8 mouse cellular contexts compared by ENCODE assay signal in genomic region chr15:103503660-103504059, GRCm38 (mm10). TPM values are rescaled to one million over a fixed set of nuclear protein-coding genes. Genes with fewer than 3 reads are reported as not detected.
DNase-seq lines count a peak whose midpoint lies in the region; ATAC-seq and TF ChIP-seq lines count a peak whose summit lies in the region.

No protein-coding gene starts in this region.

- peaks cover 56% of the 10 kb centered on the region for H3K27me3 ChIP-seq in lung, embryonic 15.5 days
- no peaks in the 10 kb centered on the region for H3K27me3 ChIP-seq in hindbrain, postnatal 0 days (ENCODE audit: insufficient read depth, low read length)
- H3K27me3 ChIP-seq in kidney, adult 2 months (replicated peaks; ENCODE audit: control insufficient read depth, insufficient read depth, low read length), result no peaks in the 10 kb centered on the region; the same call in 1 of the 2 replicates

- ATAC-seq in CD4-positive, CD25-positive, alpha-beta regulatory T cell, adult 4 months, result no peak
- ATAC-seq in lung, embryonic 15.5 days (ENCODE audit: borderline replicate concordance, extremely low read depth, low FRiP score, low TSS enrichment), result 0 out of 2 replicates have a peak, but pooled peaks have one; percentile 24
- ATAC-seq in hindbrain, postnatal 0 days, result peak; percentile 65

- no peak for TF ChIP-seq POLR2A in kidney, adult 2 months (IDR thresholded peaks at IDR 0.05; ENCODE audit: low read depth, low read length)

- no peak for TF ChIP-seq CTCF in hindbrain, postnatal 0 days (IDR thresholded peaks at IDR 0.05; ENCODE audit: low read depth)
- TF ChIP-seq CTCF in kidney, adult 2 months (conservative IDR thresholded peaks at IDR 0.05; ENCODE audit: insufficient read depth, insufficient read length, low read depth, low read length), result no peak

- WGBS in lung, embryonic 15.5 days, result 49% methylated on average over 12 of the region's 12 CpGs
- 29% methylated on average over 12 of the region's 12 CpGs for WGBS in hindbrain, postnatal 0 days
- 54% methylated on average over 12 of the region's 12 CpGs for WGBS in kidney, adult 2 months

- H3K4me1 ChIP-seq in lung, embryonic 15.5 days, result peaks cover 3% of the 10 kb centered on the region; the same call in 1 of the 2 replicates
- peaks cover 31% of the 10 kb centered on the region for H3K4me1 ChIP-seq in hindbrain, postnatal 0 days (ENCODE audit: insufficient read depth, low read length)
- H3K4me1 ChIP-seq in kidney, adult 2 months (ENCODE audit: control insufficient read depth, insufficient read depth, low read length), result no peaks in the 10 kb centered on the region

- H3K9ac ChIP-seq in lung, embryonic 15.5 days, result no peak overlapping the region
- H3K9ac ChIP-seq in hindbrain, postnatal 0 days (replicated peaks; ENCODE audit: low read length), result peak overlapping the region; percentile 83

- no peaks in the 10 kb centered on the region for H3K9me3 ChIP-seq in lung, embryonic 15.5 days
- H3K9me3 ChIP-seq in hindbrain, postnatal 0 days (ENCODE audit: low read length), result no peaks in the 10 kb centered on the region

- DNase-seq in CD4-positive, CD25-positive, alpha-beta regulatory T cell, adult 2 months (ENCODE audit: low read depth, low spot score), result peak; percentile 9
- DNase-seq in lung, postnatal 36 days, result no peak
- peak; percentile 56 for DNase-seq in hindbrain, postnatal 0 days (ENCODE audit: low spot score)
- DNase-seq in neural tube, embryonic 10.5 days (ENCODE audit: extremely low spot score, low spot score), result peak; percentile 36
- DNase-seq in kidney, adult 2 months, result no peak
- no peak for DNase-seq in urinary bladder, postnatal 4 days (ENCODE audit: low spot score in 2 of 2)

- no peak overlapping the region for H3K27ac ChIP-seq in lung, embryonic 15.5 days
- peak overlapping the region; percentile 62; the same call in 1 of the 2 replicates for H3K27ac ChIP-seq in hindbrain, postnatal 0 days
- H3K27ac ChIP-seq in kidney, adult 2 months (ENCODE audit: insufficient read depth, low read depth, low read length), result no peak overlapping the region

- H3K36me3 ChIP-seq in lung, embryonic 15.5 days, result no peaks in the 10 kb centered on the region
- H3K36me3 ChIP-seq in hindbrain, postnatal 0 days (ENCODE audit: insufficient read depth, low read length), result no peaks in the 10 kb centered on the region
- no peaks in the 10 kb centered on the region for H3K36me3 ChIP-seq in kidney, adult 2 months (ENCODE audit: control insufficient read depth, insufficient read depth, low read length)

- H3K4me3 ChIP-seq in lung, embryonic 15.5 days, result peak overlapping the region; percentile 51
- H3K4me3 ChIP-seq in hindbrain, postnatal 0 days (ENCODE audit: low read length), result peak overlapping the region; percentile 67
- no peak overlapping the region for H3K4me3 ChIP-seq in kidney, adult 2 months (ENCODE audit: insufficient read depth, low read depth, low read length)

- H3K4me2 ChIP-seq in lung, embryonic 15.5 days, result peak overlapping the region; percentile 98
- H3K4me2 ChIP-seq in hindbrain, postnatal 0 days (ENCODE audit: low read depth, low read length), result peak overlapping the region; percentile 92

RNA-seq across cellular contexts. Expression of gene Pde1b, which starts 0.8 kb away (rescaled TPM):
- polyA plus RNA-seq in CD4-positive, CD25-positive, alpha-beta regulatory T cell, adult 4 months (2017; shearing (Covaris generic)), result 1 to 10 TPM; 2.6 to 3.8 TPM
- polyA plus RNA-seq in lung, embryonic 15.5 days (2015; fragmentation: Nextera tagmentation; extraction: Ambion mirVana), result 2.2 and 2.3 TPM in 2 replicates
- 116 and 127 TPM in 2 replicates for total RNA-seq in hindbrain, postnatal 0 days (2014; rRNA removed)
- 67.2 and 67.6 TPM in 2 replicates for polyA plus RNA-seq in hindbrain, postnatal 0 days (2015; fragmentation: Nextera tagmentation; extraction: Ambion mirVana)
- polyA plus RNA-seq in kidney, adult 2 months (2012; rRNA removed), result 2.0 and 2.8 TPM in 2 replicates

RNA-seq across cellular contexts. Expression of gene Ppp1r1a, which starts 34.1 kb away (rescaled TPM):
- polyA plus RNA-seq in CD4-positive, CD25-positive, alpha-beta regulatory T cell, adult 4 months (2017; shearing (Covaris generic)), result not detected
- 8.0 and 8.9 TPM in 2 replicates for polyA plus RNA-seq in lung, embryonic 15.5 days (2015; fragmentation: Nextera tagmentation; extraction: Ambion mirVana)
- 111 and 122 TPM in 2 replicates for total RNA-seq in hindbrain, postnatal 0 days (2014; rRNA removed)
- 196 and 197 TPM in 2 replicates for polyA plus RNA-seq in hindbrain, postnatal 0 days (2015; fragmentation: Nextera tagmentation; extraction: Ambion mirVana)
- polyA plus RNA-seq in kidney, adult 2 months (2012; rRNA removed), result 253 and 258 TPM in 2 replicates

RNA-seq across cellular contexts. Expression of gene Nckap1l, which starts 50.1 kb away (rescaled TPM):
- polyA plus RNA-seq in CD4-positive, CD25-positive, alpha-beta regulatory T cell, adult 4 months (2017; shearing (Covaris generic)), result 100 to 1,000 TPM in 1 of 2 experiments, 10 to 100 TPM in 1; 95.5 to 155 TPM
- polyA plus RNA-seq in lung, embryonic 15.5 days (2015; fragmentation: Nextera tagmentation; extraction: Ambion mirVana), result 2.7 and 3.6 TPM in 2 replicates
- 4.7 and 5.5 TPM in 2 replicates for total RNA-seq in hindbrain, postnatal 0 days (2014; rRNA removed)
- polyA plus RNA-seq in hindbrain, postnatal 0 days (2015; fragmentation: Nextera tagmentation; extraction: Ambion mirVana), result 2.5 TPM in 2 replicates
- polyA plus RNA-seq in kidney, adult 2 months (2012; rRNA removed), result 3.0 and 5.9 TPM in 2 replicates

RNA-seq across cellular contexts. Expression of gene Gtsf2, which starts 55.4 kb away (rescaled TPM):
- polyA plus RNA-seq in CD4-positive, CD25-positive, alpha-beta regulatory T cell, adult 4 months (2017; shearing (Covaris generic)), result not detected
- not detected in 2 replicates for polyA plus RNA-seq in lung, embryonic 15.5 days (2015; fragmentation: Nextera tagmentation; extraction: Ambion mirVana)
- not detected in 2 replicates for total RNA-seq in hindbrain, postnatal 0 days (2014; rRNA removed)
- polyA plus RNA-seq in hindbrain, postnatal 0 days (2015; fragmentation: Nextera tagmentation; extraction: Ambion mirVana), result 2.1 and 2.3 TPM in 2 replicates
- not detected in 2 replicates for polyA plus RNA-seq in kidney, adult 2 months (2012; rRNA removed)

Comparison
In these comparisons a context has a peak if more than half of its experiments do, and no peak if none do; other contexts are left out.
1. DNase-seq: peak in CD4-positive, CD25-positive, alpha-beta regulatory T cell, adult 2 months (single experiment), hindbrain, postnatal 0 days (single experiment) and neural tube, embryonic 10.5 days (single experiment); none in lung, postnatal 36 days (single experiment), kidney, adult 2 months (single experiment) and urinary bladder, postnatal 4 days (0 of 2).
2. RNA of gene Pde1b, which starts 0.8 kb away (polyA plus RNA-seq): 67.2 to 67.6 TPM in hindbrain, postnatal 0 days; 2.6 to 3.8 TPM in CD4-positive, CD25-positive, alpha-beta regulatory T cell, adult 4 months, 2.0 to 2.8 TPM in kidney, adult 2 months and 2.2 to 2.3 TPM in lung, embryonic 15.5 days; every median in the first group is over 10 times any median in the second.
3. RNA of gene Ppp1r1a, which starts 34.1 kb away (polyA plus RNA-seq): 253 to 258 TPM in kidney, adult 2 months and 196 to 197 TPM in hindbrain, postnatal 0 days; 8.0 to 8.9 TPM in lung, embryonic 15.5 days and not detected in CD4-positive, CD25-positive, alpha-beta regulatory T cell, adult 4 months; every median in the first group is over 10 times any median in the second.
4. RNA of gene Nckap1l, which starts 50.1 kb away (polyA plus RNA-seq): 95.5 to 155 TPM in CD4-positive, CD25-positive, alpha-beta regulatory T cell, adult 4 months; 3.0 to 5.9 TPM in kidney, adult 2 months, 2.7 to 3.6 TPM in lung, embryonic 15.5 days and 2.5 TPM in hindbrain, postnatal 0 days; every median in the first group is over 10 times any median in the second.